Mouse (Mus musculus) layer of hippocampus, adult 2 months (tissue): Measurements from ENCODE around the gene Gm10073. TPM values are rescaled to one million over a fixed set of nuclear protein-coding genes. Genes with fewer than 3 reads are reported as not detected.
"Not testable (repeated sequence)": the region's sequence is repeated elsewhere in the genome, so short reads cannot be mapped to it uniquely, and the experiment has no call there.

Experiments
- DNase-seq, 2 experiments: peaks; one replicate each; pipeline ENCODE4 v3.0.0; 2022; ENCODE audit warnings: low spot score in 2 of 2
- H3K27ac ChIP-seq: fragments of 200-600 bp; 2 replicates; pipeline ENCODE4 v1.8.1; 2022
- H3K4me3 ChIP-seq: fragments of 200-600 bp; 2 replicates; pipeline ENCODE4 v1.8.1; 2022; ENCODE audit warnings: mild to moderate bottlenecking
- CTCF ChIP-seq: fragments of 200-600 bp; conservative IDR thresholded peaks from 2 replicates; pipeline ENCODE4 v1.8.1; 2022; ENCODE audit warnings: antibody characterized with exemption, mild to moderate bottlenecking, moderate library complexity
- total RNA-seq, 2 experiments: library from RNA; stranded (reverse); gene quantifications; 2 replicates each; pipeline ENCODE4 v1.2.3; 2021

Gm10073 gene
- total RNA-seq, 2 experiments from 2014 or later: 90.4 to 97.5 TPM

DNA sequence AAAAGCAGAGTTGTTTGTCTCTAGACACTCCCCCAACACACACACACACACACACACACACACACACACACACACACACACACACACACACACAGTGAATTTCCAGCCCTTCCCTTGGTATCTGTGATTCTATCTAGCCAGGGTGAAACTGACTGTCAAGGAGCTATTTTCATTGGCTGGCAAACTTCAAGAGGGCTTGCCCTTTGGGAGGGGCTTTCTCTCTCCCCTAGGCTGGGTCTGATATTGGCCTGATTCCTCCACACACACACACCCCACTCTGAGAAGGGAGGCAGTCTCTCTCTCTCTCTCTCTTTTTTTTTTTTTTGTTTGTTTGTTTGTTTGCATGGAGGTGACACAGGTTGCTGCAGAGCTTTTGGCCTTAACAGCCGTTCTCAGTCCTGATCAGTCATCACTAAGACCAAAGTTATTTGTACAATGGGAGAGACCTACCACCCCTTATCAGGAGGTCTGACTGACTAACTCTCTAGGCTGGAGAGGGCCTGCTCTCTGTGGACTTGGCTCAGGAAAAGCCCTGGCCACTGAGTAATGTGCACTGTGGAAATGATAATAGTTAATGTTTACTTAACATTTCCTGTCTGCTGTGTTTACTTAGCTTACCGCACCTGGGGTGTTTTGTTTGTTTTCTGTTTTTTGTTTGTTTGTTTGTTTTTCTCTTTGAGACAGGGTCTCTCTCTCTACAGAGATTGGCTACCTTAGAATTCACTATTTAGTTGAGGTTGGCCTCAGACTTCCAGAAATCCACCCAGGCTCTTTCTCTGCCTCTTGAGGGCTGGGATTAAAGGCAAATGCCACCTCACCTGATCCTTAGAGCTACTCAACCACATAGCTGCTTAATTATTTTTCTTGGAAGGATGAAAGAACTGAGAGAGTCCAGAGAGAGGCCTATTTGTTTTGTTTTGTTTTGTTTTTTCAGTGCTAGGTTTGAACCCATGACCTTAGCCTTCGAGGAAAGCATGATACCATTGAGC is 15.5 kb upstream of the Gm10073 start:
- TF ChIP-seq CTCF: no peak
- no peak for DNase-seq
- H3K27ac ChIP-seq: no peak overlapping the region
- H3K4me3 ChIP-seq: no peak overlapping the region

DNA sequence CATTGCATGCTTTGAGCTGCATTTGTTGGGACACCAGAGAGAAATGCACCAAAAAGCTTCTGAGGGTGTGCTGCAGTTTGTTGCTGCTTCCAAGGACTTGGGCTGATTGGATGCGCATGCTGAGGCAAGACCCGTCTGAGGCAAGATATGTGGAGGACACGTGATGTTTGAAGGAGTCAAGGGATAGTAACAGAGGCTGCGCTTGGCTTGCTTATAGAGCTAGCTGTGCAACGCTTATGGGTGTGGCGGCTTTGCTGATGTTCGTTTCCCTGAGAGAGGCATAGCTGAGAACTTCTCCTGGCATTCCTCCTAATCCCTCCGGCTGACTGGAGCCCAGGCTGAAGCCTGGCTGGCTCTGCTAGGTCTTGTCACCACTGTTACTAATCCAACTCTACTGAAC is 13.6 kb upstream of the Gm10073 start:
- Histone ChIP-seq H3K4me3 (no peak overlapping the region), H3K27ac (no peak overlapping the region)
- TF ChIP-seq CTCF: no peak
- no peak for DNase-seq

DNA sequence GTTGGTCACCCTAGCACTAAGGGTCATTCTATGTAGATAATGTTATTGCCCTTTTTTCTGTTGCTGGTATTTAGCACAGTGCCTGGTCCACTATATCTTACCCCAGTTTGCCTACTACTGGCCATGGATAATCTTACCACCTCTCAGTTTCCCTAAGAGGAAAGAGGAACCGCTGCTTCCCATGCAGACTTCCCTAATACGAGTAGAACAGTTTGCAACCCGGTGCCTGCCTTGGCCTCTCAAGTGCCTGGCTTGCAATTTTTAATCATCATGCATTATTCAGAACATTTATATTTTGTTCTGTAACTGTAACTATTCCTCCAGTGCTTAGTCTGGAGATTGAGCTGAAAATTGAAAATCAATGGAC is 12.4 kb upstream of the Gm10073 start:
- Histone ChIP-seq H3K4me3 (no peak overlapping the region), H3K27ac (no peak overlapping the region)
- no peak for TF ChIP-seq CTCF
- no peak for DNase-seq

DNA sequence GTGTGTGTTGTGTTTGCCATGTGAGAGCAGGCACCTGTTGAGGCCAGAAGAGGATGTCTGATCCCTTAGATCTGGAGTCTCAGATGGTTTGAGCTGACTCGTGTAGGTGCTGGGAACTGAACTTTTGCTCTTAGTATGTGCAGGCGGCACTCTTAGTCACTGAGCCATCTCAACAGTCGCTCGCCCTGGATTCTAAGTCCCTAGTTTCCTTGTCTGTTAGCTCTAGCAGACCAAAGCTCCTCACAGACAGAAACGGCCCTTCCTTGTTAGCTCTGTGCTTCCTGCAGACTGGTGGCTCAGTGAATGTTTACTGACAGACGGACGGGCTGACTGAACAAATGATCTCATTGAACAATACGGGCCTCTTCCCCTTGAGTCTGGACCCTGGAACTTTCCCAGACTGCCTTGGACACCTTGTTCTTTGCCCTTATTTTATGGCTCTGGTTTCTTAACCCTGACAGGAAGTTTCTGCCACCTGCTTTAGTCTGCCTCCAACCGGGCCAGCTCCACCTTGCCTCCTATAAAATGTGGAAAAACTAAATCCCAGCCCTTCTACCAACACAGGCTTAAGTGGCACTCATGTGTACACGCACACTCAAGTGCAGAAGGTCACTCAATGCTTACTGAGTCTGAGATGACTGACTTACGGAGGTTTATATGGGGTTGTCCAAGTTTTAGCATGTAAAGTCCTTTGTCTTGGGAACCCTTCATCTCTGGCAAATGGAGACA is 11.8 kb upstream of the Gm10073 start:
- H3K27ac ChIP-seq: no peak overlapping the region
- H3K4me3 ChIP-seq: no peak overlapping the region
- no peak for DNase-seq
- no peak for TF ChIP-seq CTCF

DNA sequence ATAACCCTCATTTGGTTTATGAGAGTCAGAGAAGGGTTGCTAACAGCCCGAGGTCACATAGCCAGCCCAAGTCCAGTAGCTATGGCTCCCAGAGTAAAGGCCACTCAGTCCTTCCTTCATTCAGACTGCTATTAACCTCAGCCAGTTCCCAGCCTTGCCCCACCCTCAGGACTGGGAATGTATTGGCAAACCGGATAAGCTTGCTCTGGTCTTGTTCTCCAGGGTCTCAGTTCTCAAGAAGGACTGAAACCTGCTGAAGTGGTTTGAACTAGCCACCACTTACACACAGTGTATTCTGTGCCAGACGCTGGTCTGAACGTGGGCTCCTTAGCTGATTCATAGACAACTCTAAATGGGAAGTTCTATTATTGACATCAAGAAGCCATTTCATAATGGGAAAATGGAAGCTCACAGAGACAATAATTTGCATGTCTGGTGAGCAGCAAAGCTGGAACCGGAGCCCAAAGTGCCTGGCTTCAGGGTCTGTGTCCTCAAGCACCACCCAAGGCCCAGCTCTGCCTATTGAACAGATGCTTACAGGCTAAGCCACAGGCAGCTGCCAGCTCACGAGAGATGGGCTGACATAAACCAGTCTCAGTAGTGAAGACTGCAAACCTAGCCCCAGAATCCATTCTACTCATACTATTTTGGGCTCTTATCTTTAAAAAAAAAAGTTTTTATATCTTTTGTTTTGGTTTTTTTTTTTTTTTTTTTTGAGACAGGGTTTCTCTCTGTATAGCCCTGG is 8.3 kb upstream of the Gm10073 start:
- no peak for DNase-seq
- H3K4me3 ChIP-seq: no peak overlapping the region
- no peak for TF ChIP-seq CTCF
- H3K27ac ChIP-seq: no peak overlapping the region

DNA sequence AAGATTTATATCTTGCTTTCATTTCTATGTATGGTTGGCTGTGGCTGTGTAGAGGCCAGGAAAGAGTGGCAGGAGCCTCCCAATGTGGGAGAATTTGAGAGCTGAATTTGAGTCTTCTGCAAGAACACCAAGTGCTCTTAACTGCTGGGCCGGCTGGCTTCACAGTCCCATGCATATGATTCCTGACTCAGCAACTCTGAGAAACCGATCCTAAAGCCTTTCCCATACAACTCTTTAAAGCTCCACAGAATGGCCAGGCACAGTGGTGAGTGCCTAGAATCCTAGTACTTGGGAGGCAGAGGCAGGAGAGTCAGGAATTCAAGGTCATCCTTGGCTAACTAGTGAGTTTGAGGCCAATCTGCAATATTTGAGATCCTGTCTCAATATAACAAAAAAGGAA is 6.2 kb upstream of the Gm10073 start:
- no peak for TF ChIP-seq CTCF
- Histone ChIP-seq H3K27ac (no peak overlapping the region), H3K4me3 (no peak overlapping the region)
- no peak for DNase-seq

DNA sequence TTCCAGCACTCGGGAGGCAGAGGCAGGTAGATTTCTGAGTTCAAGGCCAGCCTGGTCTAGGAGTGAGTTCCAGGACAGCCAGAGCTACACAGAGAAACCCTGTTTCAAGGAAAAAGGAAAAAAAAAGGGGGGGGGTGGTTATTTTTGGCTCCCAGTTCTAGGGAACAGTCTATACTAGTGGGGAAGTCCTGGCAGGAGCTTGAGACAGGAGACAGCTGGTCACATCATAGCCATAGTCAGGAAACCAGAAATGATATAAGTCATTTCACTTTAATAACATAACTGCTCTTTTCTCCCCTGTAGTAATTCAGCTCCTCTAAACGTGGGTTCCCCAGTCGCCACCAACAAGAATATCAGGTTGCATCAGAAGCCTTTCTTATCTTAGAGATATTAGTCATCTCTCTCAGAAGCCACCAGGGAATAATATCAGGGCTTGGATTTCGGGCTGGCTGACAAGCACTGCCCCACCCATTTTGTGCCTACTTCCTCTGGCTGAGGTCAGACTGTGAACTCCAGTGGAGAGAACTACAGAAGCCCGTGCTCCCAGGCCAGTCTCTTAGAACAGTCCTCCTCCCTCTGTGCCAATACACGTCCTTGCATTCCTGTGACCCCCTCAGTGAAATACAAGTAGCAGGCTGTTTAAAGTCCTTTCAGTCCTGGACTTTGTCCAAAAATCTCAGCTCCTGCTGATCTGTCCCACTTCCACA is 3.7 kb upstream of the Gm10073 start:
- Histone ChIP-seq H3K27ac (no peak overlapping the region), H3K4me3 (no peak overlapping the region)
- no peak for TF ChIP-seq CTCF
- DNase-seq: no peak

DNA sequence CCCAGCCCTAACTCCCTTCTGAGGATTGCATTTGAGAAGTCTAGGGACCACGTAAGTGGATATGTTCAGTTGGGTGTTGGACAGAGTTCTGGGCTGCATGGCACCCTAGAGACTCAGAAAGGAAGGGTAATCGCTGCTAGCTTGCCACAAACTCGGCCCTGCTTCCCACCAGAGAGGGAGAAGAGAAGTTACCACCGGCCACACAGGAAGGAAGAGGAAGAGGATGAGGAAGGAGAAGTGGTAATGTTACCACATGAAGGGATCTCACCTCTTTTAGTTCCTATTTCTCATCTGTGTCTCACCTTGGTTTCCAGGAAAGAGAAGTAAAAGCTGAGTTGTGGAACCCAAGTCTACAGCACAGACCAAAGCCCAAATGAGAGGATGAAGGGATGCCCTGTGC is 1.0 kb upstream of the Gm10073 start:
- no peak overlapping the region for H3K4me3 ChIP-seq
- TF ChIP-seq CTCF: no peak
- H3K27ac ChIP-seq: no peak overlapping the region
- no peak for DNase-seq

DNA sequence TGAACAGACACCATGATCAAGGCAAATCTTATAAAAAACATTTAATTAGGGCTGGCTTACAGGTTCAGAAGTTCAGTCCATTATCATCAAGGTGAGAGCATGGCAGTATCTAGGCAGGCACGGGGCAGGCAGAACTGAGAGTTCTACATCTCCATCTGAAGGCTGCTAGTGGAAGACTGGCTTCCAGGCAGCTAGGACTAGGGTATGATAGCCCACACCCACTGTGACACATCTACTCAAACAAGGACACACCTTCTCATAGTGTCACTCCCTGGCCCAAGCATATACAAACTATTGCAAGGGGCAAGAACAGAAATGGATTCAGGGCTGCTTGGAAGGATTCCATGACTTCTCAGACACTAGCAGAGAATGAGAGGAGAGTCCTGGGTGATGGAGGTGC is 1.1 kb downstream of the Gm10073 start:
- not testable (repeated sequence) for DNase-seq, H3K4me3 ChIP-seq, H3K27ac ChIP-seq

DNA sequence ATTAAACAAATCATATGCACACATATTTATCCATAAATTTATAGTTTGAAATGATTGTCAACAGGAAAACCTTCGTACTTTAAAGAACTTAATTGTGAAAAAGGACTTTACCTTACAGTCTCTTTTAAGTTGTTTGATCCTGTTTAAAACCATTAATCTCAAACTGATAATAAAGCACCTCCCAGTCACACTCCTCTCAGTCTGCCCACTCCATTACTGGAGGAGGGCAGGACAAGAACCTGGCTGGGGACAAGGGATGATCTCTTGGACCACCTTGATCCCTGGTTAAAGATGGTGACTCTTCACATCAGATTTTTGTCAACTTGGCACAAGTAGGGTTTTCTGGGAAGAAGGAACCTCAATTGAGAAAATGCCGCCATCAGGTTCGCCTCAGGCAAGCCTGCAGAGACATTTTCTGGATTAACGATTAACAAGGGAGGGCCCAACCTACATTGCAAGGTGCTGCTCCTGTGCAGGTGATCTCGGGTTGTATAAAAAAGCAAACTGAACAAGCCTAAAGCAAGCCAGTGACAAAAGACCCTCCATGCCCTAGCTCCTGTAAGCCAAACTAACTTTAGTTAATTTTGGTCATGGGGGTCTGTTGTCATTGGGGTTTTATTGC is 1.6 kb downstream of the Gm10073 start:
- Histone ChIP-seq H3K27ac (no peak overlapping the region), H3K4me3 (no peak overlapping the region)
- no peak for TF ChIP-seq CTCF
- no peak for DNase-seq

DNA sequence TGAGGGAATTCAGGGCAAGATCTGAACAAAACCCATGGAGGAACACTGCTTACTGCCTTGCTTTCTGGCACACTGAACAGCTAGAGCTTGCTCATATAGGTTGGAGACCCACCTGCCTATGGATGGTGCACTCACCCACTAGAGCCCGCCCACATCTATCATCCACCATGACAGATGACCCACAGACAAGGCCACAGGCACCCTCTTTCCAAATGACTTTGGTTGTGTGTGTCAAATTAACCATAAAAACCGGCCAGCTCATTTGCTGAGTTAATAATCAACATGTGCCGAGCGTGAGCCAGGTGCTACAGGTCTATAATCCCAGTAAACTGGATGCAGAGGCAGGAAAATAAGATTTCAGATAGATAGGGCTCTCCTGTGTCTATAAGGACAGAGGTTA is 2.9 kb downstream of the Gm10073 start:
- no peak for TF ChIP-seq CTCF
- DNase-seq: no peak
- Histone ChIP-seq H3K4me3 (no peak overlapping the region), H3K27ac (no peak overlapping the region)

DNA sequence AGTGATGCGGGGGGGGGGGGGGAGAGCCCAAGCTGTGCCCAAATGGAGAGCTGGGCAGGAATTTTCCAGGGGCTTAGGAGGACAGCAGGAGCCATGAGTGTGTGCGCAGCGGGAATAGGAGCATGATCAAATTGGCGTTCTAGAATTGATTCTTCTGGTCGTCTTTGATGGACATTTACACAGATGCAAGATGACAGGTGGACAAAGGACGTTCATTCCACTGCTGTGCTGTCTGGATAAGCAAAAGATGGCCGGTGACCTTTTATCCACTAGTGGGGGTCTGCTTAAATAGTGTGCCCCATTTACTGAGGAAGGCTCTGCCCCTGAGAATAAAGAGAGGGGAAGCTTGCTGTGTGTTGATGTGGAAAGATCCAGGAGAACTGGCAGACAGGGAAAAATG is 4.3 kb downstream of the Gm10073 start:
- Histone ChIP-seq H3K27ac (no peak overlapping the region), H3K4me3 (no peak overlapping the region)
- TF ChIP-seq CTCF: no peak
- DNase-seq: no peak
